Mouse (Mus musculus): ENCODE results near the gene Gadd45gip1.
"Not testable (repeated sequence)": the region's sequence is repeated elsewhere in the genome, so short reads cannot be mapped to it uniquely, and the experiment has no call there.

The Gadd45gip1 gene

GRCm38 (mm10) chr8:84797256-84797797 lies 34.0 kb upstream of the Gadd45gip1 start:
- no peak for DNase-seq (ENCODE audit: low read depth, low spot score)

- no peak for DNase-seq (ENCODE audit: low read depth, low spot score)
Observed at GRCm38 (mm10) chr8:84797971-84798370, 33.4 kb upstream of the Gadd45gip1 start.

- DNase-seq (ENCODE audit: low read depth, low spot score) = no peak
Observed at GRCm38 (mm10) chr8:84798446-84799135, 32.7 kb upstream of the Gadd45gip1 start.

GRCm38 (mm10) chr8:84799136-84799931 lies 32.0 kb upstream of the Gadd45gip1 start:
- peak; percentile 26 for DNase-seq (ENCODE audit: low read depth, low spot score)

GRCm38 (mm10) chr8:84799999-84800831 lies 31.1 kb upstream of the Gadd45gip1 start, which contains the start of gene Nfix:
TSS of gene Nfix (minus strand) at chr8:84800344.
- peak; percentile 59 for DNase-seq (ENCODE audit: low read depth, low spot score)

- DNase-seq (ENCODE audit: low read depth, low spot score) = no peak
Observed at GRCm38 (mm10) chr8:84806031-84806430, 25.3 kb upstream of the Gadd45gip1 start.

GRCm38 (mm10) chr8:84809109-84809940 lies 22.0 kb upstream of the Gadd45gip1 start:
- no peak for DNase-seq (ENCODE audit: low read depth, low spot score)

GRCm38 (mm10) chr8:84809941-84810280 lies 21.4 kb upstream of the Gadd45gip1 start:
- no peak for DNase-seq (ENCODE audit: low read depth, low spot score)

- peak; percentile 89 for DNase-seq (ENCODE audit: low read depth, low spot score)
Observed at GRCm38 (mm10) chr8:84810896-84811295, 20.4 kb upstream of the Gadd45gip1 start.

- no peak for DNase-seq (ENCODE audit: low read depth, low spot score)
Observed at GRCm38 (mm10) chr8:84811303-84811702, 20.0 kb upstream of the Gadd45gip1 start.

- DNase-seq (ENCODE audit: low read depth, low spot score) = peak; percentile 71
Observed at GRCm38 (mm10) chr8:84813059-84813458, 18.3 kb upstream of the Gadd45gip1 start.

GRCm38 (mm10) chr8:84813830-84814229 lies 17.5 kb upstream of the Gadd45gip1 start:
- DNase-seq (ENCODE audit: low read depth, low spot score) = no peak

- DNase-seq (ENCODE audit: low read depth, low spot score) = no peak
Observed at GRCm38 (mm10) chr8:84814240-84814554, 17.1 kb upstream of the Gadd45gip1 start.

GRCm38 (mm10) chr8:84814555-84815441 lies 16.5 kb upstream of the Gadd45gip1 start:
- no peak for DNase-seq (ENCODE audit: low read depth, low spot score)

- DNase-seq (ENCODE audit: low read depth, low spot score) = peak; percentile 89
Observed at GRCm38 (mm10) chr8:84815547-84815946, 15.8 kb upstream of the Gadd45gip1 start.

GRCm38 (mm10) chr8:84816117-84816516 lies 15.2 kb upstream of the Gadd45gip1 start:
- no peak for DNase-seq (ENCODE audit: low read depth, low spot score)

- DNase-seq (ENCODE audit: low read depth, low spot score) = no peak
Observed at GRCm38 (mm10) chr8:84822723-84823122, 8.6 kb upstream of the Gadd45gip1 start, which contains the start of gene Dand5. TSS of gene Dand5 (minus strand) at chr8:84822823.

- peak; percentile 82 for DNase-seq (ENCODE audit: low read depth, low spot score)
Observed at GRCm38 (mm10) chr8:84823653-84824052, 7.7 kb upstream of the Gadd45gip1 start.

GRCm38 (mm10) chr8:84825636-84826035 lies 5.7 kb upstream of the Gadd45gip1 start:
- peak; percentile 75 for DNase-seq (ENCODE audit: low read depth, low spot score)

- not testable (repeated sequence) for DNase-seq (ENCODE audit: low read depth, low spot score)
Observed at GRCm38 (mm10) chr8:84826518-84826917, 4.8 kb upstream of the Gadd45gip1 start.

Data from A20 (cell line).